Mouse (Mus musculus) small intestine, adult 2 months (tissue): ENCODE measurements at regions not wholly inside any gene's neighbourhood (a gene's known extent, or its start where the extent isn't known, plus 50 kb on each side); places are given as distances from the start of the nearest gene placed in this dataset.

Experiments
- CTCF ChIP-seq: fragments of 200-500 bp; IDR thresholded peaks from 2 replicates; pipeline ENCODE4 v1.5.1; 2012; ENCODE audit warnings: low read depth, mild to moderate bottlenecking, control low read depth, inconsistent platforms, low read length, moderate library complexity, mixed read lengths; ENCODE audit not compliant: insufficient replicate concordance, insufficient read length; ENCODE audit errors: extremely low read depth
- POLR2A ChIP-seq: fragments of 200-500 bp; IDR thresholded peaks from 2 replicates; pipeline ENCODE4 v1.6.1; 2012; ENCODE audit warnings: low read depth, mild to moderate bottlenecking, control low read depth, inconsistent platforms, low read length, moderate library complexity

GRCm38 (mm10) chr10:17253040-17253439 is 470.0 kb upstream of the Cited2 start:
- TF ChIP-seq CTCF (no peak), POLR2A (no peak)
